Comparison of ENCODE assay signal across 8 mouse cellular contexts in the genomic region with DNA sequence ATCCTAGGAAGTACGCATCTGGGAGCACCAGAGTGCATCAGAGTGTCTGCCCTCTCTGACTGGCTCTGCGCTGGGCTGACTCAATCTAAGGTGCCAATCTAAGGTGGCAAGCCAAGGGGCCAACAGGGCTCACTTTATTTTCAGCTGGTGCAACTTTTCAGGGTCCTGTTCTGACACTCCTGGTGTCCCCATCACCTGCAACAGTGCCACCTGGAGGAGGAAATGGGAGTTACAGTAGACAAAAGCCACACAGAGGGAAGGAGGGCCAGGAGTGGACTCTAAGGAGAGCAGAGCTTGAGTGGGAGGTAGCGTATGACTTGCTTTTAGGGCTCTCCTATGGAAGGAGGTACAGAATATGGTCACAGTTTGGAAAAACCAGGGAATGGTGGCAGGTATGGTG. TPM values are rescaled to one million over a fixed set of nuclear protein-coding genes. Genes with fewer than 3 reads are reported as not detected.
DNase-seq lines count a peak whose midpoint lies in the region; ATAC-seq and TF ChIP-seq lines count a peak whose summit lies in the region.

No protein-coding gene starts in this region.

- peak; percentile 91 for TF ChIP-seq CTCF in stomach, postnatal 0 days (IDR thresholded peaks at IDR 0.05; ENCODE audit: low read depth)

- peak; percentile 58 for DNase-seq in kidney, adult 11 months
- peak; percentile 80 to 91 for DNase-seq in cerebellum, postnatal 36 days
- DNase-seq in gastrocnemius, adult 8-10 months (ENCODE audit: low spot score in 2 of 2): peak; percentile 55 to 59
- DNase-seq in liver: peak; percentile 85
- DNase-seq in natural killer cell, adult 2 months (ENCODE audit: low spot score in 2 of 2): peak; percentile 79 to 84
- DNase-seq in stomach, postnatal 0 days (ENCODE audit: low spot score): peak; percentile 78

- no peak overlapping the region for H3K4me3 ChIP-seq in kidney, embryonic 16.5 days (ENCODE audit: low read length)
- H3K4me3 ChIP-seq in kidney, embryonic 15.5 days (replicated peaks): no peak overlapping the region
- no peak overlapping the region for H3K4me3 ChIP-seq in stomach, postnatal 0 days (ENCODE audit: low read depth, low read length)

- no peak overlapping the region for H3K9ac ChIP-seq in kidney, embryonic 16.5 days (replicated peaks; ENCODE audit: low read length)
- H3K9ac ChIP-seq in kidney, embryonic 15.5 days: no peak overlapping the region
- H3K9ac ChIP-seq in stomach, postnatal 0 days (ENCODE audit: low read length): no peak overlapping the region

- no peaks in the 10 kb centered on the region for H3K9me3 ChIP-seq in kidney, embryonic 16.5 days (ENCODE audit: low read length)
- H3K9me3 ChIP-seq in kidney, embryonic 15.5 days (replicated peaks): no peaks in the 10 kb centered on the region
- H3K9me3 ChIP-seq in stomach, postnatal 0 days (ENCODE audit: control insufficient read depth, low read length): no peaks in the 10 kb centered on the region

- H3K27ac ChIP-seq in kidney, embryonic 16.5 days (ENCODE audit: low read length): no peak overlapping the region
- no peak overlapping the region for H3K27ac ChIP-seq in kidney, embryonic 15.5 days
- no peak overlapping the region for H3K27ac ChIP-seq in stomach, postnatal 0 days (replicated peaks)

- H3K4me2 ChIP-seq in kidney, embryonic 16.5 days (replicated peaks; ENCODE audit: low read depth, low read length): no peak overlapping the region
- H3K4me2 ChIP-seq in kidney, embryonic 15.5 days: peak overlapping the region; percentile 90; the same call in 1 of the 2 replicates
- no peak overlapping the region for H3K4me2 ChIP-seq in stomach, postnatal 0 days (replicated peaks; ENCODE audit: low read depth)

- H3K36me3 ChIP-seq in kidney, embryonic 16.5 days (ENCODE audit: insufficient read depth, low read length): peaks cover 15% of the 10 kb centered on the region
- peaks cover 24% of the 10 kb centered on the region for H3K36me3 ChIP-seq in kidney, embryonic 15.5 days
- H3K36me3 ChIP-seq in stomach, postnatal 0 days (ENCODE audit: control insufficient read depth, insufficient read depth, low read length): peaks cover 12% of the 10 kb centered on the region; the same call in 1 of the 2 replicates

- H3K27me3 ChIP-seq in kidney, embryonic 16.5 days (ENCODE audit: insufficient read depth, low read length): peaks cover 44% of the 10 kb centered on the region
- H3K27me3 ChIP-seq in kidney, embryonic 15.5 days: peaks cover 43% of the 10 kb centered on the region
- peaks cover 4% of the 10 kb centered on the region; the same call in 1 of the 2 replicates for H3K27me3 ChIP-seq in stomach, postnatal 0 days (ENCODE audit: control insufficient read depth, insufficient read depth, low read length)

- WGBS in kidney, embryonic 16.5 days: 72% methylated on average over 3 of the region's 3 CpGs
- WGBS in kidney, embryonic 15.5 days: 71% methylated on average over 3 of the region's 3 CpGs
- WGBS in stomach, postnatal 0 days: 81% methylated on average over 3 of the region's 3 CpGs

- TF ChIP-seq EP300 in stomach, postnatal 0 days (optimal IDR thresholded peaks at IDR 0.05): no peak

- H3K4me1 ChIP-seq in kidney, embryonic 16.5 days (ENCODE audit: insufficient read depth, low read length): peaks cover 55% of the 10 kb centered on the region
- H3K4me1 ChIP-seq in kidney, embryonic 15.5 days: peaks cover 83% of the 10 kb centered on the region
- peaks cover 3% of the 10 kb centered on the region for H3K4me1 ChIP-seq in stomach, postnatal 0 days (replicated peaks; ENCODE audit: control insufficient read depth, insufficient read depth)

- ATAC-seq in kidney, embryonic 16.5 days (ENCODE audit: low FRiP score, low TSS enrichment): no peak
- ATAC-seq in kidney, embryonic 15.5 days (replicated peaks; ENCODE audit: low FRiP score): no peak
- ATAC-seq in stomach, postnatal 0 days (ENCODE audit: low FRiP score, low TSS enrichment): no peak

RNA-seq across cellular contexts. Expression of gene Rex1bd, which starts 1.7 kb away (rescaled TPM):
- polyA plus RNA-seq in kidney, embryonic 16.5 days (2015; fragmentation: Nextera tagmentation; extraction: Ambion mirVana): 133 and 135 TPM in 2 replicates
- 100 to 1,000 TPM; 175 to 196 (median 181) TPM for total RNA-seq in gastrocnemius, adult 8-10 months (2022)
- polyA plus RNA-seq in kidney, embryonic 15.5 days (2015; fragmentation: Nextera tagmentation; extraction: Ambion mirVana): 128 and 133 TPM in 2 replicates
- 119 and 122 TPM in 2 replicates for polyA plus RNA-seq in stomach, postnatal 0 days (2015; fragmentation: Nextera tagmentation; extraction: Ambion mirVana)

RNA-seq across cellular contexts. Expression of gene Uba52, which starts 5.8 kb away (rescaled TPM):
- polyA plus RNA-seq in kidney, embryonic 16.5 days (2015; fragmentation: Nextera tagmentation; extraction: Ambion mirVana): 869 and 882 TPM in 2 replicates
- 100 to 1,000 TPM; 794 to 918 (median 839) TPM for total RNA-seq in gastrocnemius, adult 8-10 months (2022)
- polyA plus RNA-seq in kidney, embryonic 15.5 days (2015; fragmentation: Nextera tagmentation; extraction: Ambion mirVana): 954 and 1,022 TPM in 2 replicates
- 951 and 966 TPM in 2 replicates for polyA plus RNA-seq in stomach, postnatal 0 days (2015; fragmentation: Nextera tagmentation; extraction: Ambion mirVana)

RNA-seq across cellular contexts. Expression of gene Crlf1, which starts 11.9 kb away (rescaled TPM):
- polyA plus RNA-seq in kidney, embryonic 16.5 days (2015; fragmentation: Nextera tagmentation; extraction: Ambion mirVana): 29.3 and 30.7 TPM in 2 replicates
- 1 to 10 TPM; 1.1 to 2.5 (median 2.3) TPM for total RNA-seq in gastrocnemius, adult 8-10 months (2022)
- polyA plus RNA-seq in kidney, embryonic 15.5 days (2015; fragmentation: Nextera tagmentation; extraction: Ambion mirVana): 21.1 and 24.1 TPM in 2 replicates
- 5.8 and 6.5 TPM in 2 replicates for polyA plus RNA-seq in stomach, postnatal 0 days (2015; fragmentation: Nextera tagmentation; extraction: Ambion mirVana)

RNA-seq across cellular contexts. Expression of gene Tmem59l, which starts 17.7 kb away (rescaled TPM):
- polyA plus RNA-seq in kidney, embryonic 16.5 days (2015; fragmentation: Nextera tagmentation; extraction: Ambion mirVana): 6.5 and 7.0 TPM in 2 replicates
- not detected for total RNA-seq in gastrocnemius, adult 8-10 months (2022)
- polyA plus RNA-seq in kidney, embryonic 15.5 days (2015; fragmentation: Nextera tagmentation; extraction: Ambion mirVana): 5.9 and 6.0 TPM in 2 replicates
- 2.4 and 2.8 TPM in 2 replicates for polyA plus RNA-seq in stomach, postnatal 0 days (2015; fragmentation: Nextera tagmentation; extraction: Ambion mirVana)

RNA-seq across cellular contexts. Expression of gene Fkbp8, which starts 22.7 kb away (rescaled TPM):
- 353 and 359 TPM in 2 replicates for polyA plus RNA-seq in kidney, embryonic 16.5 days (2015; fragmentation: Nextera tagmentation; extraction: Ambion mirVana)
- total RNA-seq in gastrocnemius, adult 8-10 months (2022): 100 to 1,000 TPM; 113 to 123 (median 120) TPM
- 295 and 322 TPM in 2 replicates for polyA plus RNA-seq in kidney, embryonic 15.5 days (2015; fragmentation: Nextera tagmentation; extraction: Ambion mirVana)
- 179 and 188 TPM in 2 replicates for polyA plus RNA-seq in stomach, postnatal 0 days (2015; fragmentation: Nextera tagmentation; extraction: Ambion mirVana)
